Mouse (Mus musculus) heart, embryonic 16.5 days (tissue): ENCODE measurements around the gene Sntb2. TPM values are rescaled to one million over a fixed set of nuclear protein-coding genes. Genes with fewer than 3 reads are reported as not detected.
"Not testable (repeated sequence)": the region's sequence is repeated elsewhere in the genome, so short reads cannot be mapped to it uniquely, and the experiment has no call there.

Source experiments
- ATAC-seq: fragments of 200-750 bp; cut with Nextera tagmentation; replicated peaks from 2 replicates; pipeline ENCODE4 v1.8.0; 2017; ENCODE audit warnings: moderate number of reproducible peaks; ENCODE audit not compliant: insufficient read depth, low FRiP score; ENCODE audit errors: extremely low read depth
- H3K27ac ChIP-seq: fragments of 300-500 bp; sonication (generic); 2 replicates; pipeline ENCODE4 v1.5.1; 2014; ENCODE audit warnings: mild to moderate bottlenecking, low read length, control low read depth, moderate library complexity
- H3K27me3 ChIP-seq: fragments of 300-500 bp; sonication (generic); 2 replicates; pipeline ENCODE4 v1.6.1; 2014; ENCODE audit warnings: low read length, mixed read lengths; ENCODE audit not compliant: control insufficient read depth, insufficient read depth
- H3K36me3 ChIP-seq: fragments of 300-500 bp; sonication (generic); 2 replicates; pipeline ENCODE4 v1.6.1; 2014; ENCODE audit not compliant: control insufficient read depth, insufficient read depth
- H3K4me1 ChIP-seq: fragments of 300-500 bp; sonication (generic); 2 replicates; pipeline ENCODE4 v1.6.1; 2014; ENCODE audit warnings: low read length, mixed read lengths; ENCODE audit not compliant: control insufficient read depth, insufficient read depth
- H3K4me2 ChIP-seq: fragments of 300-500 bp; sonication (generic); 2 replicates; pipeline ENCODE4 v1.6.1; 2014; ENCODE audit warnings: low read depth, mild to moderate bottlenecking, control low read depth, low read length
- H3K4me3 ChIP-seq: fragments of 300-500 bp; sonication (generic); 2 replicates; pipeline ENCODE4 v1.5.1; 2014; ENCODE audit warnings: mild to moderate bottlenecking, control low read depth, low read length
- H3K9ac ChIP-seq: fragments of 300-500 bp; sonication (generic); 2 replicates; pipeline ENCODE4 v1.6.1; 2014; ENCODE audit warnings: low read length, control low read depth
- H3K9me3 ChIP-seq: fragments of 300-500 bp; sonication (generic); replicated peaks from 2 replicates; pipeline ENCODE4 v1.6.1; 2016; ENCODE audit warnings: low read length; ENCODE audit not compliant: control insufficient read depth
- WGBS: fragments of 180-500 bp; shearing (Covaris S2); extraction: QIAGEN DNeasy Blood & Tissue Kit; methylation state at CpG from one replicate; pipeline ENCODE4 v1.1.7; 2014; 5-methylcytosine and 5-hydroxymethylcytosine counted together
- polyA plus RNA-seq: library from polyadenylated mRNA; unstranded; fragments of >200 nt; fragmentation: Nextera tagmentation; extraction: Ambion mirVana; gene quantifications from 2 replicates; pipeline ENCODE4 v1.2.1, GENCODE M21; 2015

Sntb2 gene
- polyA plus RNA-seq, 1 experiment from 2014 or later: 11.7 TPM

DNA sequence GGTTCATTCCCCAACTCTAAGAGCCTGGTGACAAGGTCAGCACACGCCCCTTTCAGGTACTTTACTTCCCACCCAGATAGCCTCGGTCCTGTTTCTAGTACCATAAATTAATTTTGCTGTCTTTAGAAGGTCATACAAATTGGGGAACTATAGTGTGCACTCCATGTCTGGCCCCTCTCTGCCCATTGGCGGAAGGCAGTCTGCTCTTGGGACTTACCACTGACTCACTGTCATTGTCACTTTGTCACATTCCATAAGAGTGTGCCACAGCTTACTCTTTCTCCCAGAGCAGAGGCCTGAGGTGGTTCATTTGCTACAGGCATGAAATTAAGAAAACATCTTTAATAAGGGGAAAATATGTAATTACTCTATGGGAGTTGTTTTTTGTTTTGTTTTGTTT lies 22.7 kb downstream of the Sntb2 start:
- Histone ChIP-seq H3K27me3 (no peaks in the 10 kb centered on the region), H3K27ac (no peak overlapping the region; the same call in 1 of the 2 replicates), H3K4me1 (peaks cover 3% of the 10 kb centered on the region; the same call in 1 of the 2 replicates), H3K4me2 (no peak overlapping the region), H3K9ac (no peak overlapping the region), H3K4me3 (no peak overlapping the region), H3K36me3 (no peaks in the 10 kb centered on the region), H3K9me3 (no peaks in the 10 kb centered on the region)
- 61% methylated on average over 3 of the region's 3 CpGs for WGBS
- ATAC-seq: no peak

DNA sequence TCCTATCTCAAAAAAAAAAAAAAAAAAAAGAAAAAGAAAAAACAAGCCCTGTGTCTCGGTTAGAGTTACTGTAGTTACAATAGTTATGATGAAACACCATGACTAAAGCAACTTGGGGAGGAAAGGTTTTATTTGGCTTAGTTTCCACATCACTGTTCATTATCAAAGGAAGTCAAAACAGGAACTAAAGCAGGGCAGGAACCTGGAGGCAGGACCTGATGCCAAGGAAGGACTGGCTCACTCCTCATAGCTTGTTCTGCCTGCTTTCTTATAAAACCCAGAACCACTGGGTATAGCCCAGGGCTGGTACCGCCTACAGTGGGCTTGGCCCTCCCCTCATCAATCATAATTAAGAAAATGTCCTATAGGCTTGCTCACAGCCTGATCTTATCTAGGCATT lies 24.1 kb downstream of the Sntb2 start:
- 86% methylated on average over 2 of the region's 2 CpGs for WGBS
- Histone ChIP-seq H3K9ac (no peak overlapping the region), H3K27ac (no peak overlapping the region), H3K4me2 (no peak overlapping the region), H3K36me3 (no peaks in the 10 kb centered on the region), H3K4me1 (peaks cover 3% of the 10 kb centered on the region; the same call in 1 of the 2 replicates), H3K9me3 (no peaks in the 10 kb centered on the region), H3K4me3 (no peak overlapping the region), H3K27me3 (no peaks in the 10 kb centered on the region)
- ATAC-seq: no peak

DNA sequence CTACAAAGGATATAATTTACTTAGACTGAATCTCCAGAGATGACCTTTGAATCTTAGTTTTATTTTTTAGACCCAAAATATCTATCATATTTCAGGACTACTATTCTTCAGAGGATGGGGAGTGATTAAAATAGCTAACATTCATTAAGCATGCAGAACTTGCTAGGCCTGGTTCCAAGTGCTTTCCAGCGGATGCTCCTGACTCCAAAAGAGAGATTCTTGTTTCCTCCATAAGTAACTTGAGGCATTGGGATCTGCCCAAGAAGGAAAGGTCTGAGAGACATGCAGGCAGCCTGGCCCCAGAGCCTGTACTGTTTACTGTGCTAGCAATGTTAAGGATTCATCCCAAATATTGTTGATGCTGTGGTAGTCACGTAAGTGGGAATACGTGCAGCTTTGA lies 26.8 kb downstream of the Sntb2 start:
- Histone ChIP-seq H3K9ac (no peak overlapping the region), H3K9me3 (no peaks in the 10 kb centered on the region), H3K36me3 (no peaks in the 10 kb centered on the region), H3K27ac (peak overlapping the region; percentile 46), H3K4me1 (peaks cover 3% of the 10 kb centered on the region; the same call in 1 of the 2 replicates), H3K27me3 (no peaks in the 10 kb centered on the region), H3K4me3 (no peak overlapping the region), H3K4me2 (no peak overlapping the region)
- WGBS: 69% methylated on average over 3 of the region's 3 CpGs
- no peak for ATAC-seq

DNA sequence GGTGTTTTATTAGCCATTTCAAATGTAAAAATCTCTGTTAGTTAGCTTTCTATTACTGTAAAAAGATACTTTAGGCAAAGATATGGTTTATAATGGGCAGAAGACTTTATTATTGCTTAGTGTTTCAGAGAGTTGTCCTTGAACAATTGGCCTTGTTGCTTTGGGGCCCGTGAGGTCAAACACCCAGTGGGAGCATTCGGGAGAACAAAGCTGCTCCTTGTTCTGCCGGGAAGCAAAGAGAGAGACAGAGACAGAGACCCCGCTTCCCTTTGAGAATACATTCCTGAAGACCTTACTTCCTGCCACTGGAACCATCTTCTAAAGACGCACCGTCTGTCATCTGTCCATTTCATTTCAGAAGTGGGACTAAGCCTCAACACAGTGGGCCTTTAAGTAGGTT lies 27.8 kb downstream of the Sntb2 start:
- Histone ChIP-seq H3K4me1 (peaks cover 3% of the 10 kb centered on the region; the same call in 1 of the 2 replicates), H3K27me3 (no peaks in the 10 kb centered on the region), H3K9me3 (no peaks in the 10 kb centered on the region), H3K4me3 (no peak overlapping the region), H3K9ac (no peak overlapping the region), H3K27ac (no peak overlapping the region), H3K4me2 (no peak overlapping the region), H3K36me3 (no peaks in the 10 kb centered on the region)
- no peak for ATAC-seq
- 69% methylated on average over 6 of the region's 6 CpGs for WGBS

DNA sequence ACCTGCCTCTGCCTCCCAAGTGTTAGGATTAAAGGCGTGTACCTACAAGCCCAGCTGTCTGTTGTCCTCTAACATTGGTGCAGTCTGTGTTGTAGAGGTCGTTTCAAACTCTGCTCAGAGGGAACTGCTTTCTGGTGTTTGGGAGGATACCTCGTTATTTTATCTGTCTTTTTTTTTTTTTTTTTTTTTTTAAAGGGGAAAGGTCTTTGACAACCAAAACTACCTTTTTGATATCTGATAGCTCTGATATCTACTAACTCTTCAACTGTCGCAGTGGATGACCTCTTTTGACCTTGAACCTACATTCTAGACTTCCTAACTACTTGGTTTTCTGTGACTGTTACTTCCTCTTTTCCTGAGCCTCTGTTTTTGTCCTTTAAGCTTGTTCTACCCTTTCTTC lies 29.0 kb downstream of the Sntb2 start:
- H3K36me3 ChIP-seq: no peaks in the 10 kb centered on the region
- H3K4me1 ChIP-seq: peaks cover 3% of the 10 kb centered on the region; the same call in 1 of the 2 replicates
- no peak for ATAC-seq
- WGBS: 48% methylated on average over 4 of the region's 4 CpGs
- no peaks in the 10 kb centered on the region for H3K27me3 ChIP-seq
- no peak overlapping the region for H3K4me2 ChIP-seq
- H3K9ac ChIP-seq: no peak overlapping the region
- no peaks in the 10 kb centered on the region for H3K9me3 ChIP-seq
- no peak overlapping the region for H3K4me3 ChIP-seq
- H3K27ac ChIP-seq: no peak overlapping the region

DNA sequence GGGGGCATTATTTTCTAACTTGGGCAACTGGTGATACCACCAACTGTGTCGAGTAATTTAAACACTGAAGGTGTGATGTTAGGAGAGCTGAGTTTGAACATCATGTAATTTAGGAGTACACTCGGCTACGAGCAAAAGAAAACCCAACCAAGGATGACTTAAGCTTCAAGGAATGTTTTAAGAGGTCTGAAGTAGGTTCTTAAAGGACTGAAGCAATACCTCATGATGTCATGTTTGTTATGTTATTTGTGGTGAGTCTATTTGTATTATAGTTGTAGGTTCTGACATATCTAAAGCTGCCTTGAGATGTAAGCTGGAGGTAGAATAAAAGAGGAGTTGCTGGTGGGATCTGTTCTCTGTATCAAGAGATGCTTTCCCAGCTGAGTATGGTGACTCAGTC lies 34.4 kb downstream of the Sntb2 start:
- H3K4me2 ChIP-seq: no peak overlapping the region
- H3K9ac ChIP-seq: no peak overlapping the region
- H3K27ac ChIP-seq: no peak overlapping the region
- no peaks in the 10 kb centered on the region for H3K27me3 ChIP-seq
- no peaks in the 10 kb centered on the region for H3K9me3 ChIP-seq
- WGBS: 56% methylated on average over 3 of the region's 3 CpGs
- H3K4me3 ChIP-seq: no peak overlapping the region
- peaks cover 6% of the 10 kb centered on the region for H3K4me1 ChIP-seq
- no peaks in the 10 kb centered on the region for H3K36me3 ChIP-seq
- ATAC-seq: no peak

DNA sequence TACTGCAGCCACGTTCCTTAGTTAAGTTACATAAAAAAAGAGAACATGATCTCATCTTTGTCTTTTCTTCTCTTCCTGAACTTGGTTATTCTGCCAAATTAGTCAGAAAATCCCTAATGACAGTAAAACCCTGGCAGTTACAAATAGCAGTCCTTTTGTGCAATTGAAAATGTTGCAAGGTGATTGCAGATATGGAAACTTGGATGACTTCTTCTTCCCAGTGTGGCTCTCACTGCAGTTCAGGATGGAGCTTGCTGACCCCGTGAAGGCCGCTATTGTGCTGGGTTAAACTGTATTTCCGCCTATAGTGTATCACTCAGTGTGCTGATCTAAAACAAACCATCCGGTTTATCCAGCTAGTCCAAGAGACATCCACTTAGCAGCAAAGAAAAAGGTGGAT lies 36.4 kb downstream of the Sntb2 start:
- Histone ChIP-seq H3K9me3 (no peaks in the 10 kb centered on the region), H3K4me3 (no peak overlapping the region), H3K4me1 (peaks cover 6% of the 10 kb centered on the region), H3K9ac (no peak overlapping the region), H3K27ac (peak overlapping the region; percentile 14; the same call in 1 of the 2 replicates), H3K4me2 (no peak overlapping the region), H3K36me3 (no peaks in the 10 kb centered on the region), H3K27me3 (no peaks in the 10 kb centered on the region)
- WGBS: 53% methylated on average over 5 of the region's 5 CpGs
- ATAC-seq: peak; percentile 78

DNA sequence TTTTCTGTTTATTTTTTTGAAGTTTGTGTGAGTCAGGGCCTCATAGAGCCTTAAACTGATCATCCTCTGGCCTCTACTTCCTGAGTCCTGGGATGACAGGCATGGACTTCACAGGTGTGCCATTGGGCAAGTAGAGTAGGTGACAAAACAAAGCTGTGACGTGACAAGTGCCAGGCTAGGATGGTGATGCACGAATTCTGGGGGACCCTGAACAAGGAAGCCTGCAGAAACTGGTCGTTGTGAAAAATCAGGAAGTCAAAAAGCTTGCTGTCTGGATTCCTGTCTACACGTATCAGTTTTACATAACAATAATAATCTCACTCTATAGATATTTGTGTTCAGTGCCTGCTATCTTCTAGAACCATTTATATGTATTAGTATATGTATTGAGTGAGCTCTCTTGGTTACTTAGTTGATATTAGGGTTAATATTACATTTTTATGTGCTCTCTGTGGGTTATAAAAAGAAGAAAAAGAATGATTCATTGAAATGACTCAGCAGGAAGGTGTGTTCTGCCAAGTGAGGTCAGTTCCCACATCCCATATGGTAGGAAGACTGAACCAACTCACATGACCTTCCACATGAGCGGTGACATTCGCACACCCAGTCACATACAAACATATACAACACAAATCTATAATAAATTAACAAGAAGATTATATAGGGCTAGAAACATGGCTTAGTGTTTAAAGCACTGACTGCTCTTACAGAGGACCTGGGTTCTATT lies 37.2 kb downstream of the Sntb2 start:
- ATAC-seq: no peak
- WGBS: 60% methylated on average over 6 of the region's 6 CpGs
- Histone ChIP-seq H3K27ac (peak overlapping the region; percentile 47), H3K4me3 (no peak overlapping the region), H3K27me3 (no peaks in the 10 kb centered on the region), H3K36me3 (no peaks in the 10 kb centered on the region), H3K4me2 (no peak overlapping the region), H3K4me1 (peaks cover 6% of the 10 kb centered on the region), H3K9me3 (no peaks in the 10 kb centered on the region), H3K9ac (no peak overlapping the region)

DNA sequence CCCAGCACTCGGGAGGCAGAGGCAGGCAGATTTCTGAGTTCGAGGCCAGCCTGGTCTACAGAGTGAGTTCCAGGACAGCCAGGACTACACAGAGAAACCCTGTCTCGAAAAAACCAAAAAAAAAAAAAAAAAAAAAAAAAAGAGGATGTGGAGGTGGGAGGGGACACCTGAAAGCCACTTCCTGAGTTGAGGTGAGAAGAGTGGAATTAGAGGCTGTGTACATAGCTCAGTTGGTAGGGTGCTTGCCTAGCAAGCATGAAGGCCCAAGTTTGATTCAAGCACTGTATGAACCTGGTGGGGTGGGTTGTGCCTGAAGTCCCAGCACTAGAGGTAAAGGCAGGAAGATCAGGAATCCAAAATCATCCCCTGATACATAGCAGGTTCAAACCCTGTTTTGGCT lies 38.0 kb downstream of the Sntb2 start:
- H3K9ac ChIP-seq, ATAC-seq, H3K36me3 ChIP-seq, H3K4me3 ChIP-seq, H3K4me1 ChIP-seq, H3K4me2 ChIP-seq, H3K27ac ChIP-seq, H3K9me3 ChIP-seq, H3K27me3 ChIP-seq: not testable (repeated sequence)
- 94% methylated on average over 2 of the region's 3 CpGs for WGBS
